Mouse (Mus musculus): ENCODE measurements around the gene Grin2a. TPM values are rescaled to one million over a fixed set of nuclear protein-coding genes. Genes with fewer than 3 reads are reported as not detected.

Grin2a gene
- polyA plus RNA-seq, 1 experiment from 2014 or later: 1.3 TPM

DNA sequence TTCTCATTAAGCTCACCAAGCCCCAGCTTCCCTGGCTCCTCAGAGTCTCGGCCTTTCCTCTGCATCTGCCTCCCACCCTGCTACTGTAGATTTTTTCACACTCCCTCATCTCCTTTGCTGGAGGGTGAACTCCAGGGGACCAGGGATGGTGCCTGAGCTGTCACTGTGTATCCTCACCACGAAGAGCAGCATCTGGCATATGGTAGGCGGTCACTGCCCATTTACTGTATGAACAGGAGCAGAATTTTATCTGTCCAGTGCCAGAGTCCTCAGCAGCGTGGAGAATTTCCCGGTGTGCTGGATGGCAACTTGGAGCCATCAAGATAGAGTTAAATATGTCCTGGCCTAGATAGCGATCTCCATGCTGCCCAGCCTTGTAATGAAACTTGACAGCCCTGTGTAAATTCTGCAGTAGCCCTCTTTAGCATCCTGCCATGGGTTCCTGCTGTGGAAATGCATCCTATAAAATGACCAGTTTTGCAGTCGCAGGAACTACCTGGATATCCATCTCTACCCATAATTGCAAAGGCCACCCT, 269.7 kb downstream of the Grin2a start:
- Histone ChIP-seq H3K27ac (no peak overlapping the region), H3K4me3 (no peak overlapping the region), H3K27me3 (no peaks in the 10 kb centered on the region), H3K4me2 (no peak overlapping the region), H3K4me1 (no peaks in the 10 kb centered on the region), H3K9me3 (replicated peaks) (no peaks in the 10 kb centered on the region), H3K36me3 (ENCODE audit: poor library complexity, severe bottlenecking) (no peaks in the 10 kb centered on the region), H3K9ac (no peak overlapping the region)
- WGBS: 88% methylated on average over 7 of the region's 7 CpGs
- no peak for ATAC-seq

GRCm38 (mm10) chr16:9711398-9711797, 284.0 kb downstream of the Grin2a start:
- H3K4me3 ChIP-seq: no peak overlapping the region
- no peak for ATAC-seq
- no peak overlapping the region for H3K4me2 ChIP-seq
- H3K36me3 ChIP-seq (ENCODE audit: poor library complexity, severe bottlenecking): no peaks in the 10 kb centered on the region
- WGBS: 84% methylated on average over 2 of the region's 2 CpGs
- no peaks in the 10 kb centered on the region for H3K9me3 ChIP-seq (replicated peaks)
- no peaks in the 10 kb centered on the region for H3K4me1 ChIP-seq
- H3K9ac ChIP-seq: no peak overlapping the region
- H3K27me3 ChIP-seq: no peaks in the 10 kb centered on the region
- H3K27ac ChIP-seq: no peak overlapping the region

- 72% methylated on average over 2 of the region's 2 CpGs for WGBS
- no peaks in the 10 kb centered on the region for H3K27me3 ChIP-seq
- ATAC-seq: no peak
- H3K4me1 ChIP-seq: no peaks in the 10 kb centered on the region
- H3K4me3 ChIP-seq: no peak overlapping the region
- H3K36me3 ChIP-seq (ENCODE audit: poor library complexity, severe bottlenecking): no peaks in the 10 kb centered on the region
- no peak overlapping the region for H3K27ac ChIP-seq
- H3K4me2 ChIP-seq: no peak overlapping the region
- no peaks in the 10 kb centered on the region for H3K9me3 ChIP-seq (replicated peaks)
- H3K9ac ChIP-seq: no peak overlapping the region
Measured at GRCm38 (mm10) chr16:9709921-9710320, 285.4 kb downstream of the Grin2a start.

DNA sequence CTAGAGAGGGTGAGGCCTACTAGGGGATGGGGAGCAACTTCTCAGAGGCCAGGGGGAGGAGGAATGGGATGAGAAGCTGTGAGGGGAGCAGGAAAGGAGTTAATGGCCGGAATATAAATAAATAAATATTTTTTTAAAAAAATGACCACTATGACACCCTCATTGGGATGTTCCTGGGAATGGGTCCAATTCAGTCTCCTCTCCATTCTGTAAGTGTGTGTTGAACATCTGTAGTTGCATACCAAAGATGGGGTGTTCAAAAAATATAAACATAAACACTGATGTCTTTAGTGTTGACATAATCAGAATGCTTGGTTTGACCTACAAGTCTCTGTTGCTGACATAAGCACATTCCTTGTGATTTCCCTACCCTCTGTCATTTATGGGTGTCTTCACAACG, 298.2 kb downstream of the Grin2a start:
- Histone ChIP-seq H3K9ac (no peak overlapping the region), H3K27ac (no peak overlapping the region), H3K27me3 (no peaks in the 10 kb centered on the region), H3K4me1 (no peaks in the 10 kb centered on the region), H3K4me3 (no peak overlapping the region), H3K36me3 (ENCODE audit: poor library complexity, severe bottlenecking) (no peaks in the 10 kb centered on the region), H3K9me3 (replicated peaks) (no peaks in the 10 kb centered on the region), H3K4me2 (no peak overlapping the region)
- WGBS: 79% methylated on average over 2 of the region's 2 CpGs
- ATAC-seq: no peak

GRCm38 (mm10) chr16:9694081-9694480, 301.3 kb downstream of the Grin2a start:
- 77% methylated on average over 4 of the region's 4 CpGs for WGBS
- no peak for ATAC-seq
- Histone ChIP-seq H3K9ac (no peak overlapping the region), H3K27ac (no peak overlapping the region), H3K27me3 (no peaks in the 10 kb centered on the region), H3K9me3 (replicated peaks) (no peaks in the 10 kb centered on the region), H3K4me2 (no peak overlapping the region), H3K36me3 (ENCODE audit: poor library complexity, severe bottlenecking) (no peaks in the 10 kb centered on the region), H3K4me1 (no peaks in the 10 kb centered on the region), H3K4me3 (no peak overlapping the region)

DNA sequence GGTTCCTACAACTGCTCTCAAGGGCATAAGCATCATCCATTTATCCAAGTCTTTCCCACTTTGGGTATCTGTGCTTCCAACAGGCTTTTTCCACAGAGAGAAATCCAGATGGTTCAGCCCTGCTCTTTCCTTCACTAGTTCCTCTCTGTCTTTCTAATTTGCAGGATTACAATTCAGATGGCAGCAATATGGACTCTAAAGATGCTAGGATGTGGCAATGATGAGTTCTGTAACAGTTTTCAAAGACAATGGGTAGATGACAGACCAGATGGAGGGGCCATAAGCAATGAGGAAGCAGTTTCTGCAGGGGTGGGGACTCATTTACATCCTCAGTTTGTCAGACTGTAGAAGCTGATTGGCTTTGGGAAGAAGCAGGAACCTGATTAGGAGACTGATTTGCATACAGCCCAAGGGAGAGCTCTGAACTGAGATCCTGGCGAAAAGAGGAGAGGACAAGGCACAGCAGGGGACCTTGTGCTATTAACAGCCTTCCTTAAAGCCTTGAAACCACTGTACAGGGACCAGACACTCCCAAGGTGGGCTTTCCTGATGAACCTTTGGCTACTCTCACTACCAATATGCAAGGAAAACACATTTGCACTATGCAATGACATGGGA, 306.7 kb downstream of the Grin2a start:
- no peaks in the 10 kb centered on the region for H3K27me3 ChIP-seq
- no peak overlapping the region for H3K27ac ChIP-seq
- H3K9me3 ChIP-seq (replicated peaks): no peaks in the 10 kb centered on the region
- no peak overlapping the region for H3K4me3 ChIP-seq
- whole genome bisulfite sequencing: 12% methylated on average over 1 of the region's 1 CpGs
- ATAC-seq: no peak
- H3K9ac ChIP-seq: no peak overlapping the region
- no peak overlapping the region for H3K4me2 ChIP-seq
- H3K36me3 ChIP-seq (ENCODE audit: poor library complexity, severe bottlenecking): no peaks in the 10 kb centered on the region
- peaks cover 3% of the 10 kb centered on the region; the same call in 1 of the 2 replicates for H3K4me1 ChIP-seq

DNA sequence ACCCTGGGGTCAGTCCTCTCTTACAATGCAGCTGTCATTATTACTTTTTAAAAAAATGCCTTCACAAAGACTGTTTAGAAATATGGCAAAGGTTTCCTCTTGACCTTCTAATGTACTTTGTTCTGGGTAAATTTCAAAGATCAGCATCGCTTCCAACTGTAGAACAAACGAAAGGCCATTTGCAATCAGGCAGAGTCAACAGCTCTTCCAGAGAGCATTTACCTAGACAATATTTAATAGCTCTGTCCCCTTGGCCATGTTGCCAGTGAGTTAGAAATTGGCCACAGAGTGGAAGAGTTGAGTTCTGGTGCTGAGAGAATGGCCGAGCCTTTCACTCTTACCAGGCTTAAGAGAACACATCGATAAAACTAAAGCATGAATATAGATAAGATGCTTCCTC, 314.8 kb downstream of the Grin2a start:
- ATAC-seq: no peak

GRCm38 (mm10) chr16:9679994-9680393, 315.4 kb downstream of the Grin2a start:
- Histone ChIP-seq H3K4me2 (no peak overlapping the region), H3K4me3 (no peak overlapping the region), H3K27me3 (no peaks in the 10 kb centered on the region), H3K9me3 (replicated peaks) (no peaks in the 10 kb centered on the region), H3K9ac (no peak overlapping the region), H3K36me3 (ENCODE audit: poor library complexity, severe bottlenecking) (no peaks in the 10 kb centered on the region), H3K27ac (no peak overlapping the region), H3K4me1 (peaks cover 21% of the 10 kb centered on the region)
- under 1% methylated on average over 5 of the region's 5 CpGs for WGBS
- ATAC-seq: peak; percentile 77; the same call in 1 of the 2 replicates

More for the DNA sequence above, 314.8 kb downstream of the Grin2a start:
- no peak overlapping the region for H3K4me3 ChIP-seq
- no peaks in the 10 kb centered on the region for H3K36me3 ChIP-seq (ENCODE audit: poor library complexity, severe bottlenecking)
- H3K4me1 ChIP-seq: peaks cover 21% of the 10 kb centered on the region
- no peaks in the 10 kb centered on the region for H3K27me3 ChIP-seq
- H3K9me3 ChIP-seq (replicated peaks): no peaks in the 10 kb centered on the region
- 58% methylated on average over 4 of the region's 4 CpGs for WGBS
- H3K27ac ChIP-seq: no peak overlapping the region
- H3K4me2 ChIP-seq: no peak overlapping the region
- H3K9ac ChIP-seq: no peak overlapping the region

DNA sequence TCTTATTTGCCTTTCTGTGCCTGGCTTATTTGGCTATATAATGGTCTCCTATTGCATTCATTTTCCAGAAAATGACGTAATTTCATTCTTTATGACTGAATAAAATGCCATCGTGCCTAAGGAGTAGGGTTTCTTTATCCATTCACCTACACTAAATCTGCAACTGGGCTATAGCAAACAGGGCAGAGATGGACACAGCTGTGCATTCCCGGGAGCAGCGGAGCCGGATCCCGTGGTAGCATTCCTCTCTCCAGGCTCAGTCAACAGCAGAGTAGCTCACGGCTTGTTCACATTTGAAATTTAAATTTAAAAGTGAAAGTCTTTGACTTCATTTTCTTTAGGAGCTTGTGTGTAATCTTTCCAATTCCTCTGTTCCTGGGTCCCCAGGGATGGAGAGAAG, 316.6 kb downstream of the Grin2a start:
- no peak overlapping the region for H3K27ac ChIP-seq
- no peaks in the 10 kb centered on the region for H3K36me3 ChIP-seq (ENCODE audit: poor library complexity, severe bottlenecking)
- peaks cover 21% of the 10 kb centered on the region for H3K4me1 ChIP-seq
- no peak overlapping the region for H3K9ac ChIP-seq
- 53% methylated on average over 7 of the region's 7 CpGs for whole genome bisulfite sequencing
- H3K4me2 ChIP-seq: no peak overlapping the region
- no peak for ATAC-seq
- no peak overlapping the region for H3K4me3 ChIP-seq
- H3K9me3 ChIP-seq (replicated peaks): no peaks in the 10 kb centered on the region
- no peaks in the 10 kb centered on the region for H3K27me3 ChIP-seq

DNA sequence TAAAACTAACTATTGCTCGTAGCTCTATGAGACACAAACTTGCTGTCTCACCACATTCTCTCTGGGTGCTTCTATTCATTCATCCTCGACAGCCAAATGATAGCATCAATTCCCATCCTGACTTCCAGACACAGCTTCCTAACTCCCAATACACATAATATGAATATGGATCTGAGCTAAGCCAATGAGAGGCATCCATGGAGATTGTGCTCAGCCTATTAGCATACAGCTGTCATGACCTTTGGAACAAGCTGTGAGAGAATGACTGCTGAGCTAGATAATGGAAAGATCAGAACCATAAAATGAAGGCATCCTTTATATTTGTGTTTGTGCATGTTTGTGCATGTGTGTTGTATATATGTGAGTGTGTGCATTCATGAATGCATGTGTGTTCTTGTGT, 323.0 kb downstream of the Grin2a start:
- ATAC-seq: peak; percentile 83
- Histone ChIP-seq H3K4me1 (peaks cover 13% of the 10 kb centered on the region), H3K4me3 (no peak overlapping the region), H3K27me3 (no peaks in the 10 kb centered on the region), H3K9ac (no peak overlapping the region), H3K4me2 (no peak overlapping the region), H3K27ac (no peak overlapping the region), H3K9me3 (replicated peaks) (no peaks in the 10 kb centered on the region), H3K36me3 (ENCODE audit: poor library complexity, severe bottlenecking) (no peaks in the 10 kb centered on the region)
- 65% methylated on average over 2 of the region's 2 CpGs for WGBS

GRCm38 (mm10) chr16:9671222-9671621, 324.1 kb downstream of the Grin2a start:
- H3K27ac ChIP-seq: no peak overlapping the region
- H3K9ac ChIP-seq: no peak overlapping the region
- peaks cover 13% of the 10 kb centered on the region for H3K4me1 ChIP-seq
- H3K4me3 ChIP-seq: no peak overlapping the region
- 95% methylated on average over 1 of the region's 1 CpGs for WGBS
- no peaks in the 10 kb centered on the region for H3K9me3 ChIP-seq (replicated peaks)
- H3K27me3 ChIP-seq: no peaks in the 10 kb centered on the region
- H3K4me2 ChIP-seq: no peak overlapping the region
- H3K36me3 ChIP-seq (ENCODE audit: poor library complexity, severe bottlenecking): no peaks in the 10 kb centered on the region
- ATAC-seq: no peak

DNA sequence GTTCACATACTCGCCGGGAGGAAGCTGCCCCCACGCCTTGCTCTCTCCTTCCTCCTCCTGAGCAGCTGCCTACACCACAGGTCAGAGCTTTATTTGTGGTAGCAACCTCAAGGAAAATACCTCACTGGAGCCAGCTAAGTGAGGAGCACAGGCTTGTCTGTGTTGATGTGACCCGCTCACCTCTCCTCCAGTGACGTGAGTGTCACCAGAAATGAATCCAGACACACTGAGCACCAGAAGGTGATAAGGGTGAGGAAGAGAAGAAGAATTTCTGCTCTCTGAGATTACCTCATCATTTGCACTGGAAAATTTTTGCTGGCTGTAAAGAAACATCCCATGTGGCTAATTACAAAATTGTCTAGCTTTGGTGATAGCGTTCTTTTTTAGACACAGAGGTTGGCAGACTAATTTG, 324.6 kb downstream of the Grin2a start:
- Histone ChIP-seq H3K36me3 (ENCODE audit: poor library complexity, severe bottlenecking) (no peaks in the 10 kb centered on the region), H3K9ac (no peak overlapping the region), H3K9me3 (replicated peaks) (no peaks in the 10 kb centered on the region), H3K27me3 (no peaks in the 10 kb centered on the region), H3K4me1 (peaks cover 13% of the 10 kb centered on the region), H3K27ac (no peak overlapping the region), H3K4me2 (no peak overlapping the region), H3K4me3 (no peak overlapping the region)
- no peak for ATAC-seq
- 65% methylated on average over 6 of the region's 6 CpGs for WGBS

GRCm38 (mm10) chr16:9665896-9666295, 329.5 kb downstream of the Grin2a start:
- no peak overlapping the region for H3K4me2 ChIP-seq
- no peak overlapping the region for H3K4me3 ChIP-seq
- no peaks in the 10 kb centered on the region for H3K9me3 ChIP-seq (replicated peaks)
- 93% methylated on average over 4 of the region's 4 CpGs for WGBS
- ATAC-seq: no peak
- H3K27ac ChIP-seq: no peak overlapping the region
- no peak overlapping the region for H3K9ac ChIP-seq
- no peaks in the 10 kb centered on the region for H3K36me3 ChIP-seq (ENCODE audit: poor library complexity, severe bottlenecking)
- H3K4me1 ChIP-seq: peaks cover 10% of the 10 kb centered on the region
- no peaks in the 10 kb centered on the region for H3K27me3 ChIP-seq

All from forebrain, embryonic 13.5 days (tissue).